Mouse (Mus musculus) gastrocnemius, postnatal 4 days (tissue): ENCODE results near the gene Immp2l. TPM values are rescaled to one million over a fixed set of nuclear protein-coding genes. Genes with fewer than 3 reads are reported as not detected.

Experiments used
- DNase-seq, 2 experiments: peaks; one replicate each; pipeline ENCODE4 v3.0.0; 2021 to 2022; ENCODE audit warnings: low spot score in 2 of 2, mixed read lengths in 2 of 2
- total RNA-seq, 2 experiments: library from RNA; stranded (reverse); gene quantifications; 2 replicates each; pipeline ENCODE4 v1.2.3; 2021

Immp2l gene
- total RNA-seq, 2 experiments from 2014 or later: 8.1 to 11.5 TPM

DNA sequence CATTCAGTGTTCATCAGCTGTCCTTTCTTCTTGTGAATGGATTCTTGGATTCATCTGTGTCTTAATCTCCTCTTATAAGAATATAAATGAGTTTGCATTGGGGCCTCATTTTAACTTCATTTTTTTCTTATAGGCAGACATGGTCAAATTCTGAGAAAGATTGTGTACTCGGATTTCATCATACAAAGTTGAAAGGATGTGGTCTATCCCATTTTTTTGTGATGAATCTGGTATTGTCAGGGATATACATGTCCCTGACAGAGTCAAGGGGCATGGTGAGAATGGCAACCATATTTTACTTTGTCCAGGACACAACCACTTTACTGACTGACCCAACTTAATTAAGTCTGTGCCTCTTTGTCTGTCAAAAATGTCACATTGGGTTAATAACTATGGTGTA is 925.5 kb downstream of the Immp2l start:
- no peak for DNase-seq

DNA sequence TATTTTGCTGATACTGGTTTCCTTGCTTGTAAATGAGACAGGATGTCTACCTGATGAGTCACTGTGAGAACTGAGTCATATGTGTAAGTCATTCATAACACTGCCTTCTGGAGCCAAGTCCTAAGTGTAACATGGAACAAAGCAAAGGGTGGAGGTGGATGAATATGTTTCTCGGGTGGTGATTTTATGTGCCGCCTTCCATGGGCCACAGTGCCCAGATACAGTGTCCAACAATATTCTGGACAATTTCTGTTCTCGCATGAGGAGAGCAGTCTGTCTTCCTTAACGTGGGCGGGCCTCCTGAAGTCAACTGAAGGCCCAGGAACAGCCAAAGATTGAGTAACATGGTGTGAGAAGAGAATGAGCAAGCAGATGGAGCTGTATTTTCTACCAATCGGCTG is 926.0 kb downstream of the Immp2l start:
- DNase-seq: no peak

DNA sequence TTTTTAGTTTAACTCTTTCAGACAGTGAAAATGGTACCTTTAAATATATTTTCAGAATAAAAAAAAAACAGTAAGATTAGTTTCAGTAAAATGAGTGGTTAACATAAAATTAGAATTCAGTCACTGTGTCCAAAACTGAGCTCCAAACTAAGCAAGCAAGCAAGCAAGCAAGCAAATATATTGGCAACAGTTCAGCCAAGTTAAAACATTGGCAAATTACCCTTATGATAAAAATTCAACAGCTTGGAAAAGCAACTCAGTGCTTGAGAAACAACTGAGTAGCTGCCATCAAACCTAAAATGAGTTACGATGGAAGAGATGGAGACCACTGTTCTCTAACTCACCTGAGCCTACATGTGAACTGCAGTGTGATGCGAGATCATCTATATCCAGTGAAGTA is 926.8 kb downstream of the Immp2l start:
- no peak for DNase-seq

DNA sequence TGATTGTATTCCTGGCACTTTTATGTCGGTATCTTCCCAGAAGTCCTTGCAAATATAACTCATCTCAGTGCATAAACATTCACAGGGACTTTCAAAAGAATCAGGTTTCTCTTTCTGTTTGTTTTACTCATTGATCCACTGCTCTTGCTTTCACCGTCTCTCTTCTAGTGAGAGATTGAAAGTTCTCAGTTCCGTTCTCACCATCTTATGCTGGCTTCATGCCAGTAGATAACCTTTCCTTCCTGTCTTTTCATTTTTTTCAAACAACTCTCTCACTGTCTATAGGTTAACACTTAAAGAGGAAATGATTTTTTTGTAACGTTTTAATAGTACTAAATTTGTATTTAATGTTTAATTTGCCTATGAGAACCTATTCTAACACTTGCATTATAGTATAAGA is 937.1 kb downstream of the Immp2l start:
- DNase-seq: no peak

DNA sequence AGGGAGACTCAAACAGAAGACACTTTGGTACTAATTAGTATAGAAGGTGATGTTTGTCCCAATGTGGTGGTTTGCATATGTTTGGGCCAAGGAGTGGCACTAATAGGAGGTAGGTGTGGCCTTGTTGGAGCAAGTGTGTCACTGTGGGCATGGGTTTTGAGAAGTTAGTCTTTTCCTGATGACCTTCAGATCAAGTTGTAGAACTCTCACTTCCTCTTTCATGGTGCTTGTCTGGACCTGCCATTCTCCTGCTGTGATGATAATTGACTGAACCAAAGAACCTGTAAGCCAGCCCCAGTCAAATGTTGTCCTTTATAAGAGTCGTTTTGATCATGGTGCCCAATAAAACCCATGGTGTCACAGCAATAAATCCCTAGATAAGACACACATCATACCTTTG is 967.5 kb downstream of the Immp2l start:
- DNase-seq: no peak
